Mouse (Mus musculus): ENCODE measurements around the gene Tubg1.

Tubg1 gene

DNA sequence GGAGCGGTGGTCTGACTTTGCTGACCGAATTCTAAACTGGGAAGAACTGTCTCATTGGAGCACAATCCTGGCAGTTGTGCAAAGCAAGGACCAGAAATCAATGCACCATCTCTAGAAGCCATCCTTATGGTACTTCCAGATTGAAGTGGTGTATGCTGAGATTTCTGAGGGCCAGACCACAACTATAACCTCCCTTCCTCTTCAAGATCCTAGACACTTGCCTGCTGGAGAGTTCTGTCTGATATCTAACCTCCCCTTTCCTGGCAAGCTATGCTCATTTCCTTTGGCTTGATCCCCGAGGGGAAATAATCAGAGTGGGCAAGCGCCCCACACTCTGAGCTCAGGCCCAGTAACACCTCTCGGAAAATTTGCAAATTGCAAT, 52.7 kb downstream of the Tubg1 start:
- in situ Hi-C loops (cut with MboI; ENCODE audit: low pct_unique_long_range_greater_than_20kb in 1 of 2, low sequenced_read_pairs in 2 of 2, unreplicated experiment in 1 of 2): no loop called here

- in situ Hi-C loops (cut with MboI; ENCODE audit: low pct_unique_long_range_greater_than_20kb in 1 of 2, low sequenced_read_pairs in 2 of 2, unreplicated experiment in 1 of 2): no loop called here
Observed at GRCm38 (mm10) chr11:101173112-101173511, 53.4 kb downstream of the Tubg1 start.

GRCm38 (mm10) chr11:101173631-101174388, 54.1 kb downstream of the Tubg1 start:
- in situ Hi-C loops (cut with MboI; ENCODE audit: low pct_unique_long_range_greater_than_20kb in 1 of 2, low sequenced_read_pairs in 2 of 2, unreplicated experiment in 1 of 2): no loop called here

GRCm38 (mm10) chr11:101174389-101174745, 54.6 kb downstream of the Tubg1 start:
- in situ Hi-C loops (cut with MboI; ENCODE audit: low pct_unique_long_range_greater_than_20kb in 1 of 2, low sequenced_read_pairs in 2 of 2, unreplicated experiment in 1 of 2): no loop called here

DNA sequence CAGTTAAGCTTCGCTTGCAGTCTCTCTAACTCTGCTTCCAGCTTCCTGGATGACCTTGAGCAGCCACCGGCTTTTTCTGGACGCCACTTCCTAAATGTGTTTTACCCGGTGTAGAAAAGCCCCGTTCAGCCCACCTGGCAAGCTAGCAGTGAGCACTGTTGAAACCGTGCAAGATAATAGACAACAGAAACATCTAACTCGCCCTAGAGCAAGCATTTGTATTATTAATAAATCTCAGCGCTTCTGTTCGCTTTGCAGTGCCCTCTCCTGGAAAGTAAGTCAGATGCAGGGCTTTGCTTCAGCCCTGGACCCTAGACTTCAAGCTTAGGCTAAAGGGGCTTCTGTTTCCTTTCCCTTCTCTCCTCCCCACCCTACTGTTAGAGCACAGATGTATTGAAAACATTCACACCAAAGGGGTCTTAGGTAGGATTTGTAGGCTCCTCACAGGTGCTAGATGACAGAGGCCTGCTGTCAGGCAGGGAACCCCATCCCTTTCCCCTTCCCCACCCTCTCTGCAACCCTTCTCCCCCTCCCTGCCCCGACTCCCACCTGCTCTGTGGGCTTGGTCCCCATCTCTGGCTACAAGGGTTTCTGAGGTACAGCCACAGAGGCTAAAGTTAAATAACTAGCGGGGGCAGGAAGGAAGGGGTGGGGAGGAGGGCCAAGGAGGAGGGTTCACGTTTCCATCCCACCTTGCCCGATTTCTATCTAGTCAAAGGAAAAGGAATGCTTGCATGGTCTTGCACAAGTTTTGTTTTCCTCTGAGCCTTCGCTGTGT, 55.3 kb downstream of the Tubg1 start, which contains the start of gene Ccr10:
Gene Ccr10 (minus strand): TSS at position 593 of the 778 bp plus-strand sequence.
- in situ Hi-C loops (cut with MboI; ENCODE audit: low pct_unique_long_range_greater_than_20kb in 1 of 2, low sequenced_read_pairs in 2 of 2, unreplicated experiment in 1 of 2): loop anchor here in 1 of 2 experiments (5.0 kb wide), 1 partner anchor 38 kb away; no protein-coding TSS in a partner anchor

GRCm38 (mm10) chr11:101175636-101176116, 55.9 kb downstream of the Tubg1 start:
- in situ Hi-C loops (cut with MboI; ENCODE audit: low pct_unique_long_range_greater_than_20kb in 1 of 2, low sequenced_read_pairs in 2 of 2, unreplicated experiment in 1 of 2): loop anchor here in 1 of 2 experiments (5.0 kb wide), 1 partner anchor 38 kb away; no protein-coding TSS in a partner anchor

All from mouse embryonic stem cell (cell line).